Mouse (Mus musculus): Measurements from ENCODE around the gene Tcte1. TPM values are rescaled to one million over a fixed set of nuclear protein-coding genes. Genes with fewer than 3 reads are reported as not detected.

Gene Tcte1
- polyA plus RNA-seq, 1 experiment: 2.0 TPM

- no peak for DNase-seq (ENCODE audit: extremely low spot score in 1 of 2, low spot score in 1 of 2)
These were observed 22.2 kb downstream of the Tcte1 start for GRCm38 (mm10) chr17:45545278-45545961.

- DNase-seq (ENCODE audit: extremely low spot score in 1 of 2, low spot score in 1 of 2): no peak
These were observed 23.7 kb downstream of the Tcte1 start for GRCm38 (mm10) chr17:45546941-45547340.

GRCm38 (mm10) chr17:45547461-45548190 lies 24.4 kb downstream of the Tcte1 start:
- no peak for DNase-seq (ENCODE audit: extremely low spot score in 1 of 2, low spot score in 1 of 2)

GRCm38 (mm10) chr17:45548541-45549512 lies 25.6 kb downstream of the Tcte1 start:
- DNase-seq (ENCODE audit: extremely low spot score in 1 of 2, low spot score in 1 of 2): peak in 1 of 2 experiments; percentile 83

GRCm38 (mm10) chr17:45549617-45550181 lies 26.5 kb downstream of the Tcte1 start, which contains the start of gene Tmem151b:
Tmem151b (minus strand) TSS chr17:45549677.
- DNase-seq (ENCODE audit: extremely low spot score in 1 of 2, low spot score in 1 of 2): peak in 1 of 2 experiments; percentile 65

- DNase-seq (ENCODE audit: extremely low spot score in 1 of 2, low spot score in 1 of 2): no peak
These were observed 27.0 kb downstream of the Tcte1 start for GRCm38 (mm10) chr17:45550253-45550652.

GRCm38 (mm10) chr17:45551249-45551796 lies 28.1 kb downstream of the Tcte1 start:
- no peak for DNase-seq (ENCODE audit: extremely low spot score in 1 of 2, low spot score in 1 of 2)

- DNase-seq (ENCODE audit: extremely low spot score in 1 of 2, low spot score in 1 of 2): peak in 1 of 2 experiments; percentile 92
These were observed 28.7 kb downstream of the Tcte1 start for GRCm38 (mm10) chr17:45551816-45552451.

GRCm38 (mm10) chr17:45553065-45553464 lies 29.8 kb downstream of the Tcte1 start:
- DNase-seq (ENCODE audit: extremely low spot score in 1 of 2, low spot score in 1 of 2): no peak

- no peak for DNase-seq (ENCODE audit: extremely low spot score in 1 of 2, low spot score in 1 of 2)
These were observed 31.2 kb downstream of the Tcte1 start for GRCm38 (mm10) chr17:45554420-45554819.

GRCm38 (mm10) chr17:45555452-45556106 lies 32.3 kb downstream of the Tcte1 start, which contains the start of gene Nfkbie:
Nfkbie (plus strand) TSS chr17:45555703.
- DNase-seq (ENCODE audit: extremely low spot score in 1 of 2, low spot score in 1 of 2): peak; percentile 80 to 92

GRCm38 (mm10) chr17:45556107-45556489 lies 32.9 kb downstream of the Tcte1 start:
- DNase-seq (ENCODE audit: extremely low spot score in 1 of 2, low spot score in 1 of 2): no peak

GRCm38 (mm10) chr17:45556514-45557245 lies 33.4 kb downstream of the Tcte1 start:
- no peak for DNase-seq (ENCODE audit: extremely low spot score in 1 of 2, low spot score in 1 of 2)

GRCm38 (mm10) chr17:45557246-45557824 lies 34.1 kb downstream of the Tcte1 start:
- DNase-seq (ENCODE audit: extremely low spot score in 1 of 2, low spot score in 1 of 2): no peak

GRCm38 (mm10) chr17:45557998-45558862 lies 35.0 kb downstream of the Tcte1 start:
- no peak for DNase-seq (ENCODE audit: extremely low spot score in 1 of 2, low spot score in 1 of 2)

GRCm38 (mm10) chr17:45559732-45560525 lies 36.7 kb downstream of the Tcte1 start:
- no peak for DNase-seq (ENCODE audit: extremely low spot score in 1 of 2, low spot score in 1 of 2)

All from frontal cortex, adult 2 months (tissue).